Comparison of ENCODE assay signal across 8 mouse cellular contexts in the genomic region with DNA sequence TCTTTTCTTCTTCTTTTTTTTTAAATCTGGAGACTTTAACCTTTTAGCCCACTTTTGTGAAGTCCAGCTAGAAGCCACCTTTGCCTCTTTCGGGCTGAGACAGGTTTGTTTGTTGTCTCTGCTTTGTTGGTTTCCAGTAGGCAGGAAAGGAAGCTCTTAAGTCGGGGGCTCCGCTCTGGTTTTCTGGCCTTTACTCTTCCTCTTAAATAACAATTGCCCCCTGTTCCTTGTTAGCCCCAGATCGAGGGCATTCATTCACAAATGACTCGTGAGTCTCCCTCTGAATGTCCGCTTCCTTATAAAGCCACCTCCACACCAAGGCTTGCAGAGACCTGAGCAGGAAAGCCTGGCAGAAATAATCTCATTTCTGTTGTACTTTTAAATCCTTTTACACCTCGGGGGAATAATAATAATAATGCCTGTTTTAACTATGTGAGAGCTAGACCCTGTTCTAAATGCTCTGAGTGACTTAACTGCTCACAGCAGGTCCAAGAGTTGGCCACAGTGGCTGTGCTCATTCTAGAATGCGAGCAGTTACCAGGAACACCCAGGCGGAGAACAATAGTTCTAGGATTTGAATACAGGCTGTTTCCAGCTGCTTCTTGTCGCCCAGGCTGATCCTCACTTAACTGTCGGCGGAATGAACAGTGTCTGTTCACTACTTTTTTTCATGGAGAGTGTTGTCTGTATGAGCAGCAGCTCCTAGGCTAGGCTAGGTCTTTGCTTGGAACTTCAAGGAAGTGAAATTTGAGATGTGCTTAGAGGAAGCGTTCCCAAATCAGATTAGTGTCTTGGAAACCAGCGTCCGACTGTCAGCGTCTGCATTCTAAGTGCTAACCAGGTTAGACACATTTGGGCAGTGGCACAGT. TPM values are rescaled to one million over a fixed set of nuclear protein-coding genes. Genes with fewer than 3 reads are reported as not detected.
DNase-seq lines count a peak whose midpoint lies in the region; ATAC-seq and TF ChIP-seq lines count a peak whose summit lies in the region.

No protein-coding gene starts in this region.

- DNase-seq in heart, adult 11 months: peak; percentile 93
- no peak for DNase-seq in heart, postnatal 25 days (ENCODE audit: low spot score)
- DNase-seq in embryonic facial prominence, embryonic 11.5 days (ENCODE audit: low spot score): peak; percentile 72
- no peak for DNase-seq in liver, embryonic 14.5 days (ENCODE audit: low read depth in 3 of 3, low spot score in 3 of 3)
- DNase-seq in yolk sac, embryonic 10.5 days (ENCODE audit: low spot score): peak; percentile 45
- no peak for DNase-seq in ovary, postnatal 36 days (ENCODE audit: low spot score)
- DNase-seq in cerebellum, adult 18-20 months: no peak

- no peaks in the 10 kb centered on the region for H3K27me3 ChIP-seq in embryonic facial prominence, embryonic 11.5 days (ENCODE audit: control insufficient read depth, insufficient read depth, low read length)
- no peaks in the 10 kb centered on the region for H3K27me3 ChIP-seq in hindbrain, embryonic 12.5 days
- H3K27me3 ChIP-seq in liver, embryonic 14.5 days (ENCODE audit: control insufficient read depth, insufficient read depth, low read length): no peaks in the 10 kb centered on the region

- 5% methylated on average over 16 of the region's 16 CpGs for WGBS in embryonic facial prominence, embryonic 11.5 days
- 4% methylated on average over 16 of the region's 16 CpGs for WGBS in hindbrain, embryonic 12.5 days
- 19% methylated on average over 16 of the region's 16 CpGs for WGBS in liver, embryonic 14.5 days (ENCODE audit: insufficient replicate concordance)

- no peaks in the 10 kb centered on the region for H3K36me3 ChIP-seq in embryonic facial prominence, embryonic 11.5 days (replicated peaks; ENCODE audit: control insufficient read depth, insufficient read depth, low read depth, low read length)
- H3K36me3 ChIP-seq in hindbrain, embryonic 12.5 days: no peaks in the 10 kb centered on the region
- no peaks in the 10 kb centered on the region for H3K36me3 ChIP-seq in liver, embryonic 14.5 days (replicated peaks; ENCODE audit: control insufficient read depth, insufficient read depth, low read depth)

- H3K4me1 ChIP-seq in embryonic facial prominence, embryonic 11.5 days (ENCODE audit: control insufficient read depth, insufficient read depth, low read length): 0 out of 2 replicates have a peak, but pooled peaks cover 4% of the 10 kb centered on the region
- H3K4me1 ChIP-seq in hindbrain, embryonic 12.5 days: peaks cover 18% of the 10 kb centered on the region
- peaks cover 11 to 29% of the 10 kb centered on the region in 2 experiments for H3K4me1 ChIP-seq in liver, embryonic 14.5 days (replicated peaks; ENCODE audit: control insufficient read depth in 2 of 2, insufficient read depth in 2 of 2, low read length in 1 of 2)

- ATAC-seq in embryonic facial prominence, embryonic 11.5 days (replicated peaks; ENCODE audit: insufficient number of reproducible peaks, low FRiP score, low TSS enrichment, low read depth): no peak
- no peak for ATAC-seq in hindbrain, embryonic 12.5 days (ENCODE audit: low FRiP score)
- no peak for ATAC-seq in liver, embryonic 14.5 days (ENCODE audit: insufficient read depth)

- peak overlapping the region; percentile 27 for H3K4me2 ChIP-seq in embryonic facial prominence, embryonic 11.5 days (ENCODE audit: low read depth, low read length)
- peak overlapping the region; percentile 12; the same call in 1 of the 2 replicates for H3K4me2 ChIP-seq in hindbrain, embryonic 12.5 days (replicated peaks)
- H3K4me2 ChIP-seq in liver, embryonic 14.5 days (ENCODE audit: low read depth): peak overlapping the region; percentile 92

- H3K4me3 ChIP-seq in embryonic facial prominence, embryonic 11.5 days (ENCODE audit: low read depth, low read length): no peak overlapping the region
- H3K4me3 ChIP-seq in hindbrain, embryonic 12.5 days: no peak overlapping the region
- H3K4me3 ChIP-seq in liver, embryonic 14.5 days (ENCODE audit: insufficient read depth in 1 of 2, low read depth in 2 of 2, low read length in 2 of 2): no peak overlapping the region

- no peak for TF ChIP-seq EP300 in liver, embryonic 14.5 days (IDR thresholded peaks at IDR 0.05; ENCODE audit: low read depth)

- peak overlapping the region; percentile 34; the same call in 1 of the 2 replicates for H3K9ac ChIP-seq in embryonic facial prominence, embryonic 11.5 days (replicated peaks; ENCODE audit: low read length)
- H3K9ac ChIP-seq in hindbrain, embryonic 12.5 days: no peak overlapping the region
- peak overlapping the region; percentile 14 for H3K9ac ChIP-seq in liver, embryonic 14.5 days (replicated peaks)

- no peaks in the 10 kb centered on the region for H3K9me3 ChIP-seq in embryonic facial prominence, embryonic 11.5 days (replicated peaks; ENCODE audit: control insufficient read depth, low read length)
- H3K9me3 ChIP-seq in hindbrain, embryonic 12.5 days (replicated peaks): no peaks in the 10 kb centered on the region
- no peaks in the 10 kb centered on the region for H3K9me3 ChIP-seq in liver, embryonic 14.5 days (ENCODE audit: control insufficient read depth, low read length)

- intact Hi-C loops in heart, postnatal 25 days (cut with DNase I): no loop called here

- peak overlapping the region; percentile 31; the same call in 1 of the 2 replicates for H3K27ac ChIP-seq in embryonic facial prominence, embryonic 11.5 days (replicated peaks; ENCODE audit: low read depth, low read length)
- peak overlapping the region; percentile 12; the same call in 1 of the 2 replicates for H3K27ac ChIP-seq in hindbrain, embryonic 12.5 days
- no peak overlapping the region for H3K27ac ChIP-seq in liver, embryonic 14.5 days

- TF ChIP-seq CTCF in liver, embryonic 14.5 days (IDR thresholded peaks at IDR 0.05; ENCODE audit: low read depth): no peak

RNA-seq across cellular contexts. Expression of gene Arid1a, which starts 59.3 kb away (rescaled TPM):
- 10 to 100 TPM; 35.4 to 42.2 TPM for total RNA-seq in heart, postnatal 25 days (2021)
- 32.6 and 36.3 TPM in 2 replicates for polyA plus RNA-seq in embryonic facial prominence, embryonic 11.5 days (2014; fragmentation: Nextera tagmentation; extraction: Ambion mirVana)
- polyA plus RNA-seq in hindbrain, embryonic 12.5 days (2016; fragmentation: Nextera tagmentation; extraction: Ambion mirVana): 41.9 and 44.3 TPM in 2 replicates
- polyA plus RNA-seq in liver, embryonic 14.5 days (2012; rRNA removed): 11.9 and 12.0 TPM in 2 replicates
- 7.4 and 7.8 TPM in 2 replicates for polyA plus RNA-seq in liver, embryonic 14.5 days (2014; fragmentation: Nextera tagmentation; extraction: Ambion mirVana)

Comparison
In these comparisons a context has a peak if more than half of its experiments do, and no peak if none do; other contexts are left out.
1. DNase-seq: peak in heart, adult 11 months (single experiment), embryonic facial prominence, embryonic 11.5 days (single experiment) and yolk sac, embryonic 10.5 days (single experiment); none in heart, postnatal 25 days (single experiment), liver, embryonic 14.5 days (0 of 3), ovary, postnatal 36 days (single experiment) and cerebellum, adult 18-20 months (0 of 2).
2. H3K4me2 ChIP-seq: peak in every context shown above with its lines; median percentile 92 in liver, embryonic 14.5 days; 27 in embryonic facial prominence, embryonic 11.5 days; 12 in hindbrain, embryonic 12.5 days.